Mouse (Mus musculus): ENCODE measurements around the gene Vti1a.

The Vti1a gene

DNA sequence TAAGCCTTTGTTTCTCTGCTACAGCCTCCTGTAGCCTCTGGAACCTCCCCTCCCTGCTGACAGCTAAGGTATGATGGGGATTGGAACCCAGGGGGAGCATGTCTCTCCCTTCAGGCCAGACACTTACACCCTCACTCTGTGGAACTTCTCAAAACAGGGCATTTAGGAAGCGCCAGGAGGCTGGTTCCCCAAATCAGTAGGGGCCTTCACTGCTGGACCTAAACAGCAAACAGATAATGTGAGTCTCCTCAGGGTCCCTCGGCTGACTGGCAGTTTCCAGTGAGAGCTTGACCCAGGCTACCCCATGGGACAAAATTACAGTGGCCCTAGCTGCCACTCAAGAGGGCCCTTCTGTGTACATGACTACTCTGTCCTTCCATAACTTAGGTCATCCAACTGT lies 325.8 kb downstream of the Vti1a start:
- DNase-seq: no peak

GRCm38 (mm10) chr19:55642361-55642760 lies 326.3 kb downstream of the Vti1a start:
- no peak for DNase-seq

DNA sequence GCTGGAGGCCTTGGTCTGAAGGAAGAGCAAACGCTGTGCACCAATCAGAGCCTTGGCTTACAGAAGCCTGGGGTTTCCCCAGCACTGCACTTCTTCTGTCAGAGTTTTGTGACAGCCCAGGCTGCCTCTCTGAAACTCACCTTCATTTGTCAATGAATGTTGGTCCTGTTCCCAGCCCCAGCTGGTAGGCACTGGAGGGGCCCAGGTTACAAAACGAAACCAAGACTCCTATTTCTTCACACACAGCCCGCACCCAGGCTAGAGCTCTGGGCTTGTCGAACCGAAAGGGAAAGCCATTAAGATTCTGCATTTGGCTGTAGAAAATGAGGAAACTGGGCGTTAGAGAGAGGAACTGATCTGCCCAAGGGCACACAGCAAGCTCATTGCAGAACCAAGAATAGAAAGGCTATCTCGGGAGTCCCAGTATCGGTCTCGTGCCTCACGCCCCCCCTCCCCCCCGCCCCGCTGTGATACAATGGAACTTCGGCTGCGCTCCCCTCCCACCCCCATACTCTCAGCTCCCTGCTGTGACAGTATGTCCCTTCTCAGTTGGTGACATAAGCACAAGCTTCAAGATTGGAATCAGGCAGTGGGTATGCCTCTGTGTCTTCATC lies 327.3 kb downstream of the Vti1a start:
- peak; percentile 15 for DNase-seq

DNA sequence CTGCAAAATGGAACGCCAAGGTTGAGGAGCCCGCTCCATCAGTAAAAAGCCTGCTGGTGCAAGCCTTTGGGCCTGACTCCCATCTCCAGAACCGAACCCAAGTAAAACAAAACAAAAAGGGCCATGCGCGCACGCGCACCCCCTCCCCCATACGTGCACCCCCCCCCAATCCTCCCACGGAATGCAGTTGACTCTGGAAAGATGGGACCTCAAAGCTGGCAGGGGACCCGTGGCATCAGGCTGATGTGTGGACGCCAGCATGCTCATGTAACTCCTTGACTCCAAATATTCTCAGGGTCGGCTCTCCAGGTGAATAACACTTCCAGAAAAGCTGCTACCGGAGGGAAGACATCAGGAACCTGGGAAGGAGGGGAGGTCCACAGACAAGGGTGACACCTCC lies 327.8 kb downstream of the Vti1a start:
- no peak for DNase-seq

DNA sequence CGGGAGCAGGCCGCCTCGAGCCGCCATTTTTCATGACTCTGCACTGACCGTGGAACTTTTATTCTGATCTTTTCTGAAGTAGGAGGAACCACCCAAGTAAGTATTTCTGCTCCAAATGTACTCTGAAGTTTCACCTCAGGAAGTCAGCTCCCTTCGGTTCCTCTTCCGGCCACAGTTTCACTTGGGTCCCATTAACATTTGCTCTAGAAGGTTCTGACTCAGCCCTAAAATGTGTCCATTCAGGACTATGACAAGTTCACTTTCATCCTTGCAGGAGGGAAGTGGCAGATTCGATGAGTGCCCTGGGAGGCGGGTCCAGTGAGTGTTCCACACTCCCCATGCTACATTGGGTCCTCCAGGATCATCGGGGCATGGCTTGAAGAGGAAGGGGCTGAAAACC lies 333.3 kb downstream of the Vti1a start:
- DNase-seq: no peak

- no peak for DNase-seq
Observed at GRCm38 (mm10) chr19:55651017-55651416, 334.9 kb downstream of the Vti1a start.

DNA sequence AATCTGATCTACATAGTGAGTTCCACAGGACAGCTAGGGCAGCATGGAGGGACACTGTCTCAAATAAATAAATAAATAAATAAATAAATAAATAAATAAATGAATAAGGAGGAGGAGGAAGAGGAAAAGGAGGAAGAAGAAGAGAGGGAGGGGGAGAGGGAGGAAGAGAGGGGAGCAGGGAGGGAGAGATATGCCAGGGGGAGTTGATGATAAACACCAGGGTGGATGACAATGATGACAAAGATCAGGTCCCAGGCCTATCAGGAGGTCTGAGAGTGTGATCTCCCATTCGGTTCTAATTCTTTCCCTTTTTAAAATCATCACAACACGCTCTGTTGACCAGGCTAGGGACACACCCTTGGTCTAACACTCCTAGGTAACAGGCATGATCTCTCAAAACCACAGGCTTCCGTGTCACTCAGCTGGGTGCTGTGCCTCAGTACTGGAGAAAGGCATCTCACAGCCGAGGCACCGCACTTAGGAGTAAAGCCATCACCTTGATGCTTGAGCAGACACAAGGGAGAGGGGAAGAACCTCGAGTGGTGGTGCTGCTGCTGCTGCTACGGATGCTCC lies 336.7 kb downstream of the Vti1a start:
- no peak for DNase-seq

- no peak for DNase-seq
Observed at GRCm38 (mm10) chr19:55660165-55660564, 344.1 kb downstream of the Vti1a start.

GRCm38 (mm10) chr19:55662521-55663223 lies 346.6 kb downstream of the Vti1a start:
- no peak for DNase-seq

DNA sequence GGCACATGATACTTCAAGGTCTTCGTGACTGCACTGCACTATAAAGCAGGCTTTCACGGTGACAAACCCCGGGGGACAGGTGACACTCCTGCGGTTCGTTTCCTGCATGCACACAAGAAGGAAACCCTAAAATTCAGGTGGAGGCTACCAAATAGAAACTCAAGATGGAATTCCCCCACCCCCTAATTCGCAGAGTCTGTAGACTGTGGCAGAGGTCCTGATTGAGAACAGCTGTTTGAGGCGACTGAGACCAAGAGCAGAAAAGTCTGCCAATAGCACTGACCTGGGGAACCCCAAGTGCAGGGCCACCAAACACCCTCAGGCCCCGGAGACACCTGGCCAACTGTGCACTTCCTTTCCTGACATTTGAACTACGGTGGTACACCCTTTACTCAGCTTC lies 351.7 kb downstream of the Vti1a start:
- DNase-seq: no peak

- no peak for DNase-seq
Observed at GRCm38 (mm10) chr19:55668896-55669295, 352.8 kb downstream of the Vti1a start.

Data from right cerebral cortex, postnatal 4 days (tissue).